Mouse (Mus musculus) CD8-positive naive resting alpha-beta T cell, adult 57 days (primary cell): Measurements from ENCODE around the gene Olfr1009. TPM values are rescaled to one million over a fixed set of nuclear protein-coding genes. Genes with fewer than 3 reads are reported as not detected.

Experiments used
- total RNA-seq: library from RNA; stranded (reverse); gene quantifications from one replicate; pipeline ENCODE4 v1.2.4, GENCODE M21; 2023

Gene Olfr1009
- not detected for total RNA-seq

DNA sequence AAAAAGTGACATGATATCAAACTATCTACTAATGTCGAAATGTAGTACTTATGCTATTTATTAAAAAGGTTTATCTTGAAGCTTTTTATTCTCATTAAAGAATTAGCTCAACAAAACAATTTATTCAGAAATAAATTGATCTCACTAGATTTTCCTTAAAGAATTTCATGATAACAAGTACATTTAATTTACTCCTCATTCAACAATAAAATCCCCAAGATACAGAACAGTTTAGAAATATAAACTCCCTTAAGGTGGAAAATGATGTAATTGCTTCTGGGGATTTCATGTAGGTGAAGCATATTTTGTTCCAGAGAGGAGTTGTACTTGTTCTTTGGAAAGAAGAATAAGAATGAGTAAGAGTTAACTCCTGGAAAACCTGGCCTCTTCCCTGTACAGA is at the start of gene Olfr1009:
Olfr1009 (plus strand) TSS at position 301 of the 400 bp plus-strand sequence.

GRCm38 (mm10) chr2:85678667-85679066 is 36.6 kb upstream of the Olfr1009 start, which contains the start of gene Olfr1006:
TSS of gene Olfr1006 (minus strand) at chr2:85678767.

DNA sequence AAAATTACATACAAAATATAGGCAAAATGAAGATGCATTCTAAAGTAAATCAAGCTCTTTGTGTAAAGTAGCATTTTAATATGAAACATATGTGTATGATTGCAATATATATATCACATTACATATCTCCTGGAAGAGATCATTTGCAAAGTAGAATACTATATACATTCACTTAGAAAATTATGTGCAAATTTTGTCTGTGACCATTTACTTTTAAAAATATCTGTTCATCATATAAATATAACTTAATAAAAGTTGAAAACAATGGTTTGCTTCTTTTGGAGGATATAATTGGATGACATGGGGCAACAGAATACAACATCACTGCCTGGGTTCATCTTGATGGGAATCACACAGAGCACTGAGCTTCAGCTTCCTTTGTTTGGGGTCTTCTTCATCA is 26.1 kb upstream of the Olfr1009 start, which contains the start of gene Olfr1008:
Olfr1008 (plus strand) TSS at position 301 of the 400 bp plus-strand sequence.

DNA sequence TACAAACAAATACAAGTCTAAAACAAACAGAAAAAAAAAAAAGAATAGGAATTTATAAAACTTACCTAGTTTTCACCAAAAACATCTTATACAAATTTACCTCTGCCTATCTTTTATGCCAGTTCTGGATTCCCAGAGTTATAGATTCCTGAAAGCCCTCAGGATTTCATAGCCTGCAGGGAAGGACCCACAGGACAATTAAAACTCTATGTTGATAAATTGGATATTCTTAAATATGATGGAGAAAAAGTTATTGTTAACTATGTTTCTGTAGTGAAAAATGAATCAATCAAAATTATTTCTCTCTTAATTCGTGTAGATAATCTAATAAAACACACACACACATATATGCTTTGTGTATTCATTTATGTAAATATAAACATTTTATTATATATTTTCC is 47.4 kb downstream of the Olfr1009 start, which contains the start of gene Olfr1012:
Olfr1012 (minus strand) TSS at position 101 of the 400 bp plus-strand sequence.

GRCm38 (mm10) chr2:85766798-85767197 is 51.6 kb downstream of the Olfr1009 start, which contains the start of gene Olfr1013:
TSS of gene Olfr1013 (plus strand) at chr2:85767098.

DNA sequence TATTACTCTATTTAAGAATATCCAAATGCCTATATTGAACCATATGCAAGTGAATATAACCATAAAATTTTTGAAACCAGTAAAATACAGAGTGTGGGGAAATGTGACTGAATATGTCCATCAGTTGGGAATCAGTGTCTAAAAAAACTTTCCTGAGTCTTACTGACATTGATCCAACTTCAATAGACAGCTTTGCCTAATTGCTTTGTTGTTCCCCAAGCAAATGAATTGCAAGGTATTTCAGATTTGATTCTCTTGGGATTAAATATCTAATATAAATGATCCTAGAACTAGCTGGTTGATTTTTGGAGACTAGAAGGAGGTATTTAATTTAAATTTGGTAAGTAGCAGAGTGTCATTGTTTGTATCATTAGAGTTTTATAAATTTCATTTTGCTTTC is 57.2 kb downstream of the Olfr1009 start, which contains the start of gene Olfr1014:
Olfr1014 (plus strand) TSS at position 301 of the 400 bp plus-strand sequence.

Other genes starting within 250 kb of the Olfr1009 start
- gene 4833423E24Rik, start 196.4 kb upstream of the Olfr1009 start, total RNA-seq = not detected
- not detected for gene Olfr996, start 136.2 kb upstream of the Olfr1009 start, total RNA-seq
- gene Olfr998, start 126.5 kb upstream of the Olfr1009 start, total RNA-seq = not detected
- gene Olfr1000, start 103.5 kb upstream of the Olfr1009 start, total RNA-seq = not detected
- not detected for gene Olfr1002, start 64.7 kb upstream of the Olfr1009 start, total RNA-seq
- gene Olfr154, start 51.0 kb upstream of the Olfr1009 start, total RNA-seq = not detected
- gene Olfr1006, start 36.7 kb upstream of the Olfr1009 start, total RNA-seq = not detected
- not detected for gene Olfr1008, start 26.0 kb upstream of the Olfr1009 start, total RNA-seq
- not detected for gene Olfr1012, start 47.3 kb downstream of the Olfr1009 start, total RNA-seq
- gene Olfr1013, start 51.7 kb downstream of the Olfr1009 start, total RNA-seq = not detected
- gene Olfr1014, start 57.3 kb downstream of the Olfr1009 start, total RNA-seq = not detected
- not detected for gene Olfr1015, start 66.6 kb downstream of the Olfr1009 start, total RNA-seq
- not detected for gene Olfr1016, start 87.1 kb downstream of the Olfr1009 start, total RNA-seq
- gene Olfr1018, start 103.1 kb downstream of the Olfr1009 start, total RNA-seq = not detected
- not detected for gene Olfr1019, start 130.1 kb downstream of the Olfr1009 start, total RNA-seq
- not detected for gene Olfr1020, start 131.6 kb downstream of the Olfr1009 start, total RNA-seq
- gene Olfr1022, start 153.2 kb downstream of the Olfr1009 start, total RNA-seq = not detected
- not detected for gene Olfr1023, start 170.2 kb downstream of the Olfr1009 start, total RNA-seq
- not detected for gene Olfr1024, start 189.6 kb downstream of the Olfr1009 start, total RNA-seq
- not detected for gene Olfr1025-ps1, start 199.8 kb downstream of the Olfr1009 start, total RNA-seq
- not detected for gene Olfr1026, start 206.1 kb downstream of the Olfr1009 start, total RNA-seq
- gene Olfr1028, start 235.0 kb downstream of the Olfr1009 start, total RNA-seq = 0.18 TPM